Mouse (Mus musculus): ENCODE measurements around the gene B3gnt9. TPM values are rescaled to one million over a fixed set of nuclear protein-coding genes. Genes with fewer than 3 reads are reported as not detected.
"Not testable (repeated sequence)": the region's sequence is repeated elsewhere in the genome, so short reads cannot be mapped to it uniquely, and the experiment has no call there.

The B3gnt9 gene
- polyA plus RNA-seq, 1 experiment from 2014 or later = 4.1 TPM

DNA sequence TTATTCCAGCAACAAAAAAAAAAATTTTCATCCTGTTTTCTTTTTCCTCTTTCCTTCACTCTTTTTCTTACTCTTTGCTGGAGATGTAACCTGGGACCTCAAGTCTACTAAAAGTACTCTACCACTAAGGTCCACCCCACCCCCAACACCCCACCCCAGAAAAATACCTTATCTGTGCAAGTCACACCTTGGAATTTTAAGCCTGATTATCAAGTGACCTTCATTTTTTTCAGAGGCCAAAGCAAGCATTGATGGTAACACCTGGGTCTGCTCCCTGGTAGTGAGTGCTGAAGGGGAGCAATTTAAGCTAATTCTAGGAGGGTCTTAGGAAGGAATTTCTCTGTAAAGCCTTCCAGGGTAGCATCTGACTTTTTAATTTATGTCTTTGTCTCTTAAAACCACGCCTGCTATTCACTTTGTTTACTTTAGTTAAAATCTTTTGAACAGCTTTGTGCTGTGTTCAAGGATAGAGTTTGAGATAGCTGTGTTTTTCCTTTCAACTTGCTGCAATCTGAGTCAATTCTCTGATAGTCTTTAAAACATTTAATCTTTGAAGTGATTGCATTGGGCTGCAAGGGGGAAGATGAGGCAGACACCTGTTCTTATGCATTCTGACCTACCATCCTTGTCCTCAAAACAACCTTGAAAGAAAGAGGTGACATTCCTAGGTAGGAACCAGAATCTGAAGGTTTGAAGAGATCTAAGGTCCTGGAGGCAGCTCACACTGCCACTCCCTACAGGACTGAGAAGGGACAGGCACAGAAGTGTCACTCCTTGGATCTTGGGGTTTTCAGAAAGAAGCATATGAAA is 21.6 kb downstream of the B3gnt9 start:
- no peak overlapping the region for H3K9ac ChIP-seq (ENCODE audit: low read length)
- no peak overlapping the region for H3K4me2 ChIP-seq (ENCODE audit: low read length)
- H3K27me3 ChIP-seq (replicated peaks; ENCODE audit: control insufficient read depth, insufficient read depth, low read length) = no peaks in the 10 kb centered on the region
- no peaks in the 10 kb centered on the region for H3K4me1 ChIP-seq (ENCODE audit: control insufficient read depth, insufficient read depth, low read length)
- no peaks in the 10 kb centered on the region for H3K9me3 ChIP-seq (replicated peaks; ENCODE audit: control insufficient read depth, low read length)
- no peak overlapping the region for H3K27ac ChIP-seq (ENCODE audit: low read depth, low read length)
- 73% methylated on average over 1 of the region's 1 CpGs for WGBS
- ATAC-seq = no peak
- H3K36me3 ChIP-seq (ENCODE audit: control insufficient read depth, insufficient read depth, low read length) = peaks cover 19% of the 10 kb centered on the region
- no peak for DNase-seq (ENCODE audit: low spot score)
- no peak overlapping the region for H3K4me3 ChIP-seq (ENCODE audit: low read depth, low read length)

DNA sequence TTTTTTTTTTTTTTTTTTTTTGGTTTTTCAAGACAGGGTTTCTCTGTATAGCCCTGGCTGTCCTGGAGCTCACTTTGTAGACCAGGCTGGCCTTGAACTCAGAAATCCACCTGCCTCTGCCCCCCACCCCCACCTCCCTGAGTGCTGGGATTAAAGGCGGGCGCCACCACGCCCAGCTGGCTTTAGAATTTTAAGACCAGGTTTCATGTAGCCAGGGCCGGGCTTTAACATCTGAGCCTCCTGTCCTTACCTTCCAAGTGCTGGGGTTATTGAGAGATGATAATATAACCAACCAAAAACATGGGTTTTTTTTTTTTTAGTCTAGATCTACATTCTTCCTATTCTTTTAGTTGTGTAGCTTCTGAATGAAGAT is 22.6 kb downstream of the B3gnt9 start:
- not testable (repeated sequence) for H3K4me2 ChIP-seq (ENCODE audit: low read length); H3K4me1 ChIP-seq (ENCODE audit: control insufficient read depth, insufficient read depth, low read length); H3K9me3 ChIP-seq (replicated peaks; ENCODE audit: control insufficient read depth, low read length); ATAC-seq; H3K27me3 ChIP-seq (replicated peaks; ENCODE audit: control insufficient read depth, insufficient read depth, low read length); DNase-seq (ENCODE audit: low spot score); H3K27ac ChIP-seq (ENCODE audit: low read depth, low read length); H3K4me3 ChIP-seq (ENCODE audit: low read depth, low read length); H3K9ac ChIP-seq (ENCODE audit: low read length)
- whole genome bisulfite sequencing = 91% methylated on average over 4 of the region's 4 CpGs
- H3K36me3 ChIP-seq (ENCODE audit: control insufficient read depth, insufficient read depth, low read length) = peaks cover 19% of the 10 kb centered on the region

- H3K27me3 ChIP-seq (replicated peaks; ENCODE audit: control insufficient read depth, insufficient read depth, low read length) = no peaks in the 10 kb centered on the region
- no peak overlapping the region for H3K4me3 ChIP-seq (ENCODE audit: low read depth, low read length)
- H3K4me2 ChIP-seq (ENCODE audit: low read length) = no peak overlapping the region
- no peak overlapping the region for H3K27ac ChIP-seq (ENCODE audit: low read depth, low read length)
- no peaks in the 10 kb centered on the region for H3K4me1 ChIP-seq (ENCODE audit: control insufficient read depth, insufficient read depth, low read length)
- ATAC-seq (no peak), DNase-seq (ENCODE audit: low spot score) (no peak)
- 87% methylated on average over 12 of the region's 12 CpGs for WGBS
- H3K9me3 ChIP-seq (replicated peaks; ENCODE audit: control insufficient read depth, low read length) = no peaks in the 10 kb centered on the region
- peaks cover 19% of the 10 kb centered on the region for H3K36me3 ChIP-seq (ENCODE audit: control insufficient read depth, insufficient read depth, low read length)
- no peak overlapping the region for H3K9ac ChIP-seq (ENCODE audit: low read length)
Measured at GRCm38 (mm10) chr8:105231503-105232320, 23.2 kb downstream of the B3gnt9 start.

GRCm38 (mm10) chr8:105225917-105226316 is 29.0 kb downstream of the B3gnt9 start:
- peak overlapping the region; percentile 83 for H3K4me2 ChIP-seq (ENCODE audit: low read length)
- H3K9ac ChIP-seq (ENCODE audit: low read length) = peak overlapping the region; percentile 94
- no peaks in the 10 kb centered on the region for H3K27me3 ChIP-seq (replicated peaks; ENCODE audit: control insufficient read depth, insufficient read depth, low read length)
- H3K4me1 ChIP-seq (ENCODE audit: control insufficient read depth, insufficient read depth, low read length) = peaks cover 12% of the 10 kb centered on the region
- no peak overlapping the region for H3K27ac ChIP-seq (ENCODE audit: low read depth, low read length)
- DNase-seq (ENCODE audit: low spot score) (no peak), ATAC-seq (no peak)
- WGBS = 37% methylated on average over 6 of the region's 6 CpGs
- H3K9me3 ChIP-seq (replicated peaks; ENCODE audit: control insufficient read depth, low read length) = no peaks in the 10 kb centered on the region
- peak overlapping the region; percentile 88 for H3K4me3 ChIP-seq (ENCODE audit: low read depth, low read length)
- no peaks in the 10 kb centered on the region for H3K36me3 ChIP-seq (ENCODE audit: control insufficient read depth, insufficient read depth, low read length)

DNA sequence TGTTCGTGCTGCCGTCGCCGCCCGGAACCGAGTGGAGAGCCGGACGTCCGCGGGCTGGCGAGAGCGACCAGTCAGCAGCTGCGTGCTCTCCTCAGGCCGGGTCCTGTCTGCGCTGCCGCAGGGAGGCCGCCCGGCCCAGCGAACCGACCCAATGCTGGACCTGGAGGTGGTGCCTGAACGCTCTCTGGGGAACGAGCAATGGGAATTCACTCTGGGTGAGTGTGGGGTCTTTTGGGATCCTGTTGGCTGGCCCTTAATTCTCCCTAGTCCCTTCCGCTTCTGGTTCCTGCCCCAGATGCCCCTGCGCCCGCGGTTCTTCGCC is 29.7 kb downstream of the B3gnt9 start:
- no peak for DNase-seq (ENCODE audit: low spot score)
- peak overlapping the region; percentile 94 for H3K9ac ChIP-seq (ENCODE audit: low read length)
- H3K36me3 ChIP-seq (ENCODE audit: control insufficient read depth, insufficient read depth, low read length) = no peaks in the 10 kb centered on the region
- H3K4me2 ChIP-seq (ENCODE audit: low read length) = peak overlapping the region; percentile 83
- ATAC-seq = no peak; the same call in 1 of the 2 replicates
- under 1% methylated on average over 27 of the region's 27 CpGs for WGBS
- H3K4me1 ChIP-seq (ENCODE audit: control insufficient read depth, insufficient read depth, low read length) = peaks cover 12% of the 10 kb centered on the region
- peak overlapping the region; percentile 88 for H3K4me3 ChIP-seq (ENCODE audit: low read depth, low read length)
- H3K27me3 ChIP-seq (replicated peaks; ENCODE audit: control insufficient read depth, insufficient read depth, low read length) = no peaks in the 10 kb centered on the region
- no peaks in the 10 kb centered on the region for H3K9me3 ChIP-seq (replicated peaks; ENCODE audit: control insufficient read depth, low read length)
- H3K27ac ChIP-seq (ENCODE audit: low read depth, low read length) = peak overlapping the region; percentile 63; the same call in 1 of the 2 replicates

DNA sequence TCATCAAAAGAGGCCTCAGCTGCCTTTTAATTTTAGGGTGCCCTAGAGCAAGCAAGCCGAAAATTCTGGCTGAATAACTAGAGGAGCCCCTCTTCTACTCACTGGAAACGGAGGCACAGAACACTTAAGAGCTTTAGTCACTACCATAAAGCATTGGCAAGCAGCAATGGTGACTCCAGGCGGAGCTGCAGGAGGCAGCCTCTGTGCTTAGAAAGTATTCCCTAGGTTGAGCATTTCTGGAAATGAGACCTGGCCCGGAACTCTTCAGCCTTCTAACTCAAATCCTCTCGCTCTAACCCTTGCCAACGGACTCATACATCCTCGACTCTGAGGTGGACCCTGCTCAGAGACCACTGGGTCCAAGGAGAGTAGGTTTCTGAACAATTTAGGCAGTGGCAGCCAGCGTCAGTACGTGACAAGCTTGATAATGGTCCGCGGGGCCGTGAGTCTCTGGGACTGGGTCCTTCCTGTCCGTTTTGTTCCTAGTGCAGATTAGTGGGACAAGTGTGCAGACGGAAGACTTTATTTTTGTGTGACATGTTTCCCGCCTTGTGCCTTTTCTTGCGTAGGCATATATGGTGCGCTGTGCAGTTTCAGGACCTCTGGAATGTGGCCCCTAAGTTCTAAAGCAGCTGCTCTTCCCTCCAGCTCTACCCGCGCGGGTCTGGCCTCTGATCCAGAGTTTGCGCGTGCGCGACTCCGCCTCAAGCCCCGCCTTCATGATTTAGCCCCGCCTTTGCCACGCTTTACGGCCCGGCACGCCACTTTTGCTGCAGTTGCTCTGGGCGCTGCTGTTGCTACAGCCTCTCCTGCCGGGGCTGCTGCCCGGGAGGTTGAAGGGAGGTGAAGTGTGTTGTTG is 30.3 kb downstream of the B3gnt9 start, which contains the start of gene D230025D16Rik:
Gene D230025D16Rik (plus strand): TSS at position 733 of the 859 bp plus-strand sequence.
- H3K27ac ChIP-seq (ENCODE audit: low read depth, low read length) = peak within 1 kb of the TSS; percentile 63
- H3K4me3 ChIP-seq (ENCODE audit: low read depth, low read length) = peak within 1 kb of the TSS; percentile 88
- peak within 1 kb of the TSS; percentile 94 for H3K9ac ChIP-seq (ENCODE audit: low read length)
- no peaks in the 10 kb centered on the region for H3K27me3 ChIP-seq (replicated peaks; ENCODE audit: control insufficient read depth, insufficient read depth, low read length)
- H3K9me3 ChIP-seq (replicated peaks; ENCODE audit: control insufficient read depth, low read length) = no peaks in the 10 kb centered on the region
- peaks cover 12% of the 10 kb centered on the region for H3K4me1 ChIP-seq (ENCODE audit: control insufficient read depth, insufficient read depth, low read length)
- no peaks in the 10 kb centered on the region for H3K36me3 ChIP-seq (ENCODE audit: control insufficient read depth, insufficient read depth, low read length)
- H3K4me2 ChIP-seq (ENCODE audit: low read length) = peak within 1 kb of the TSS; percentile 83
- DNase-seq (ENCODE audit: low spot score) (peak; percentile 96), ATAC-seq (peak; percentile 96)
- 2% methylated on average over 34 of the region's 34 CpGs for WGBS

- Histone ChIP-seq H3K9ac (ENCODE audit: low read length) (no peak overlapping the region), H3K4me2 (ENCODE audit: low read length) (0 out of 2 replicates have a peak overlapping the region, but pooled peaks have one; percentile 67), H3K27ac (ENCODE audit: low read depth, low read length) (no peak overlapping the region), H3K9me3 (replicated peaks; ENCODE audit: control insufficient read depth, low read length) (no peaks in the 10 kb centered on the region), H3K36me3 (ENCODE audit: control insufficient read depth, insufficient read depth, low read length) (no peaks in the 10 kb centered on the region), H3K4me1 (ENCODE audit: control insufficient read depth, insufficient read depth, low read length) (peaks cover 12% of the 10 kb centered on the region), H3K4me3 (ENCODE audit: low read depth, low read length) (no peak overlapping the region; the same call in 1 of the 2 replicates), H3K27me3 (replicated peaks; ENCODE audit: control insufficient read depth, insufficient read depth, low read length) (no peaks in the 10 kb centered on the region)
- WGBS = 77% methylated on average over 7 of the region's 7 CpGs
- ATAC-seq = no peak
- no peak for DNase-seq (ENCODE audit: low spot score)
Measured at GRCm38 (mm10) chr8:105223850-105224249, 31.1 kb downstream of the B3gnt9 start.

DNA sequence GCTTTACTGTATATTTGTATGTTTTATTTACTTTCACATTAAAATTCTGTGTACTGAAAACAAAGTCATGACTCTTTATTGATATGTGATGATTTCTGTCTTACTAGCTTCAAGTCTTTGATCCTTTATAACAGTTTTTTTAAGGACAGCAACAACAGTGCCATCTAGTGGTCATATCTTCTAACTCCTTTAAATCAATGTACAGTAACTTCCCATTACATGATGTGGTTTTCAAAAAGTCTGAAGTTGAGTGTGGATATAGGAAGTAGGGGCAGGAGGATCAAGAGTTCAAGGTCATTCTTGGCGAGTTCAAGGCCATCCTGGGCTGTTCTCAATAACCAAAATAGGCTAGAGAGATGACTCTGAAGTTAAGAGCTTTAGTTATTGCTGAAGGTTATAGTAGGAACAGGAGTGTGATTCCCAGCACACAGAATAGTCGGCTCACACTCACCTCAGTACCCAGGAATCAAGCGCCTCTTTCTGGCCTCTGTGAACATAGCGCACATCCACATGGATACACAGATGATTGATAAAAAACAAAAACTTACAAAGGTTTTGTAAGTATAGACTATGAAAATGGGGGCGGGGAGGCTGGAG is 36.9 kb downstream of the B3gnt9 start:
- peak; percentile 90 for DNase-seq (ENCODE audit: low spot score)
- 81% methylated on average over 5 of the region's 5 CpGs for WGBS

More for the DNA sequence above, 36.9 kb downstream of the B3gnt9 start:
- no peak overlapping the region for H3K4me3 ChIP-seq (ENCODE audit: low read depth, low read length)
- H3K27ac ChIP-seq (ENCODE audit: low read depth, low read length) = no peak overlapping the region
- H3K9ac ChIP-seq (ENCODE audit: low read length) = no peak overlapping the region
- ATAC-seq = no peak
- H3K36me3 ChIP-seq (ENCODE audit: control insufficient read depth, insufficient read depth, low read length) = peaks cover 10% of the 10 kb centered on the region; the same call in 1 of the 2 replicates
- H3K4me2 ChIP-seq (ENCODE audit: low read length) = no peak overlapping the region
- H3K4me1 ChIP-seq (ENCODE audit: control insufficient read depth, insufficient read depth, low read length) = no peaks in the 10 kb centered on the region
- no peaks in the 10 kb centered on the region for H3K27me3 ChIP-seq (replicated peaks; ENCODE audit: control insufficient read depth, insufficient read depth, low read length)
- no peaks in the 10 kb centered on the region for H3K9me3 ChIP-seq (replicated peaks; ENCODE audit: control insufficient read depth, low read length)

Measured in forebrain, embryonic 14.5 days (tissue).